Mouse (Mus musculus) skeletal muscle tissue, adult 2 months (tissue): ENCODE measurements at regions not wholly inside any gene's neighbourhood (a gene's known extent, or its start where the extent isn't known, plus 50 kb on each side); places are given as distances from the start of the nearest gene placed in this dataset.
A peak's percentile ranks its signal among the peaks of the same experiment; 100 is the strongest.

Experiments
- DNase-seq: peaks from one replicate; pipeline ENCODE4 v3.0.0-alpha.2; 2012; ENCODE audit warnings: low read depth, low spot score

DNA sequence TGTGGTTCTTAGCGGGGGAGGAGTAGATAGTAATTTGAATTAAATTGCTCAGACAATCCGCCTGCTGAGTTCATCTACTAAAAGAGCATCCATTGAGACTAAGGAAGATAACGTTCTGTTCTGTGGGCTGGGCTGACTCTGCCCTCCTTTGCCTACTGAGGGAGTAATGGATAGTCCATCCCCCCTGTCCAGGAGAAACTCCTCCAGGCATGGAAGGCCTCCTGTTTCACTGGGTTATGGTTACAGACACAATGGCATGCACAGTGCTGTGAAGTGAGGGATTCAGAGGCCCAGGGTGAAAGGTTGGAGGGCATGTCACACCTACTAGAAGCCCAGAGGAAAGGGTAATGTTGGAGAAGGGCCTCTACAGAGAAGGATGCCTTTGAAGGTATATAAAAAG is 287.2 kb upstream of the Xrcc4 start:
- DNase-seq, result no peak

DNA sequence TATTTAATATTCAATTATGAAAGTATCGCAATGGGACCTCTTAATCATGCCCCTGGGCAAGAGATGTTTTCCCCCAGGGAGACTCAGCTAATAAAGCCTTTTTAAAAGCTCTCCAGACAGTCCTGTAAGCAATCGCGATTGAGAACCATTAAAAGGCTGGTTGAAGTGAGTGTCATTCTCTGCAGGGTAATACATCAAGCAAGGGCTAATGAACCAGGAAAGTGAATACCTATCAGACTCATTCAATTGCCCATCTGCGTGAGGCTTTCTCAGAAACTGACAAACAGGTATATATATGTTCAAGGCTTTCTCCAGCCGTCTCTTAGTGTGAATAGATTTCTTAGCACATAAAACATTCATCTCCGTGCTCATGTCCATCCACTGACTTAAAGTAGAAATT is 286.8 kb upstream of the Xrcc4 start:
- DNase-seq, result no peak

DNA sequence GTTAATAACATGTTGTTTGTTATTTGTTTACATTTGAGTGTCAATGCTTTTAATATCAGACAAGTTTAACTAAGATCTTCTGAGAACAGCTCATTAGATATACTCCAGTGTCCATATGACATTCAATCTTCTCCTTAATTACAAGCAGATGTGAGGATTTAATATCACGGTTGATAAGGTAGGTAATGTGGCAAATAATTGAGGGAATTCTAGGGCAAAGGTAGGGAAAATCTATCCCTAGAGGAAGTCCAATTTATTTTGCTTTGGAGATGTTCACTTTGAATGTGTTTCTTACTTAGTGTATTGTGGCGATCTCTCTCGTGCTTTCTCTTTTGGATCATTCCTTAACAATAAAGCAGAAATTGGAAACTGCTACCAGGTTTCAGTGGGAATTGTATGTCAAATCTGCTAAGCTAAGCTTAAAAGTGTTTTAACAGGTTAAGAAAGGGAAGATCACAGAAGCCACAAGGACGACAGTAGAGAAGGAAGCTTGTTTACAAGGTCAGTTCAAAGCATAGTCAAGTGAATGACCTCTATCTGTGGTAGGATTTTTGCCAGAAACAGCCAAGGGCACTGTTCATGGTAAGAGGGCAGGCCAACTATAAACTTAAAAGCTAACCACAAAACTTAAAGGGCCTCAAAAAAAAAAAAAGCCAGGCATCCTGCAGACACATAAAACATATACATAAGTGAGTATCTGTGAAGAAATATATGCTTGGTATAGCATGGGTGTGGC is 282.2 kb upstream of the Xrcc4 start:
- DNase-seq, result no peak

DNA sequence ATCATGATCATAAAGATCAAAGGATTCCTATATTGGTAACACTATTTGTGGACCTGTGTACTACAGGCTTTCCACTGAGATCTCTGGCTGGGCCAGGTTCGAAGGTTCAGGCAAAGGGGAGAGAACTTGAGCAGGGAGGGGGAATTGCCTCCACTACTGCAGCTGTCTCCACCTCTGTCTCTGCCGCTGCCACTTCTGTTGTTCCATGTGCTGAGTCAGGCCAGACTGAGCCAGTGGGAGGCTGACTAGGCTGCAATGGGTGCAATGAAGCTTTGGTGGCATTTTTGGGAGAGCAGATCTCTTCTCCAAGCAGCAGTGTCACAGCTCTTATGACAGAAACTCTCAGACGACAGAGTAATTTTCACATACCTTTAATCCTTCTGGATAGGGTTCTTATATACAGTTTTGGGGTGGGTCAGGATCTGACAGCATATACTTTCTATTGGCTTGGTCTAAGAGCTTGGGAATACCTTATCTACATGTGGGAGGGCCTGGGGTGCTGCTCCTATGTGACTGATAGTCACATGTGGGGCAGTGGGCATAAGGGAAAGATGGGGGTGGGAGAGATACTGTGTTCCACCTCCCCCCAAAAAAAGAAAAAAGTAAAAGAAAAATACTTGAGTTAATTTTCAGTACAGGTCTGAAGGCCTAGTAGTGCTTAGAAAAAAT is 281.5 kb upstream of the Xrcc4 start:
- no peak for DNase-seq

DNA sequence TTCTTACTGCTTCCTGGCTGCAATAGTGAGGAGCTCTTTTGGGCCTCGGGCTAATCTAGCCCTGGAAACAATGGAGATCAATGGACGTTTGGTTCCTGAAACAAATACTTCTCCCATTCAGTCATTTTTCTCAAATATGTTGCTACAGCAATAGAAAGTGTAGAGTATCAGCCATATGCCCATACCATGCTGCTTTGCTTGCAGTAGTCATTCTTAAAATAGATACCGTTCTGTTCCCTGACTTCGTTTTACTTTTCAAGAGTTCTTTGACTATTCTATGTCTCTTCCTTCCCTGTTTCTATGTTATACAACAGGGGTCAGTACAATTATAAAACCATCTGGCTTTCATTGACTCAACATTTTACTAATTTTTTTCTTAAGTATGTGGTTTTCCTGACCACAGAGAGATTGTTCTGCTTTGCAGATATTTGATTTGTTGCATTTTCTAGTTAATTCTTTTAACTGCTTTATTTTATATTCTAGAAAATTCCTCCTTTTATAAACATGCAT is 275.2 kb upstream of the Xrcc4 start:
- DNase-seq, result no peak

DNA sequence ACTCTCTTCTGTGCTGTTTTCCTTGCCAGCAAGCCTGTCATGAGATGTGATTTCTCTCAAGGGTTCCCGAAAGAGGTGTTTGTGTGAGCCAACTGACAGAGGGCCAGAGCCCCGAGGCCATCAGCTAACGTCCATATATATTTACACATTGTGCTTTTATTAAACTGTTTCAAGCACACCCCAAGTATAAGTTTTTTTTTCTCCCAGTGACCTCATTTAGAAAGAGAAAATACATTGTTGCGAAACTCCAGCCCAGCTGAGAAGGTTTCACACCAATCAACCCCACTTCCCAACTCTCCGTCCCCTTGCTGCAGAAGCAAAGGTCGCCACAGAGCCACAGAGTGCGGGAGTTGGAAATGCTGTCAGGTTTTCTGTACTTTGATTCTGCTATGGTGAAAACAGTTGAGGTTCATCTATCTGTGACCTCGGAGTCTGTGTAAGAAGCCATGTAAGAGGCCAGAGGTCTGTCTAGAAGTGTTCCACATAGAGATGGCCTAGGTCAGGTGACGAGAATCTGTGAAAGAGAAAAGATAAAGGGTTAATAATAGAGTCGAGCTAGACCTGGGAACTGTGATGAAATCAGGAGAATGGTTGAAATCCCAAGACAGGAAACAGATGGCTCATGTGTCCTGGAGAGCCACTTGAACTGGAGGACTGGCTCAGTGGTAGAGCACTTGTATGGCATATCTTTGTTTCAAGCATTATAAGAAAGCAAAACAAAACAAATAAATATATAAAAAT is 270.6 kb upstream of the Xrcc4 start:
- DNase-seq, result peak; percentile 4

DNA sequence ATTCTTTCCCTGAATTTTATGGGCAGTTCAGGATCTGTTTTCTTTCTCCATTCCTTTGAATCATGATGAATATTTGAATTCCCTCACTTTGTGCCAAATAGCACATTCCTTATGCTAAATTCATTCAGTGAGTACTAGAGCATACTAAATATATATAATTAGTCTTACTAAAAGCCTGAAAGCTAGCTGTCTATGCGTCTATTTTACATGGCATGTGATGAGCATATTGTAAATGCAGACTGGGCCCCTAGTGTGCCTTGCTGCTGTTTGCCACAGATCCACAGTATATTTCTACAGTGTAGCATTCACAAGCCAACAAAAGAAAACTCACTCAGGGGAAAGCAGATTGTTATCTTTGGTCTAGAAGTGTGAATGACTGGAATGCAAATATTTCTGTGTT is 268.7 kb upstream of the Xrcc4 start:
- DNase-seq, result no peak

DNA sequence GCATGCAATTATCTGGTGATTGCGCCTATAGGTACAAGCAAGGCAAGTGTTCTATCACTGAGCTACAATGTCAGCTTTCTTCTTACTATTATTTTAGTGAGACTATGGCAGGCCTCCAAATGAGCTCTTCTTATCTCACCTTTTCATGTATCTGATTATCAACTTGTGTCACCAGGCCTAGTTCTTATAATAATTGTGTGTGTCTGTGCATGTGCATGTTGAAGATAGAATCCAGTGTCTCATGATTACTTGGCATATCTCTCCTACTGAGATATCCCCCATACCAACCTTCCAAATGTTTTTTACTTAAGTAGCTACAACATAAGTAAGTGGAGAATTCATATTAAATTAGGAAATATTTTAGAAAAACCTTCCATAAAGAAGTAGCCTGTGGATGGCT is 266.2 kb upstream of the Xrcc4 start:
- no peak for DNase-seq

DNA sequence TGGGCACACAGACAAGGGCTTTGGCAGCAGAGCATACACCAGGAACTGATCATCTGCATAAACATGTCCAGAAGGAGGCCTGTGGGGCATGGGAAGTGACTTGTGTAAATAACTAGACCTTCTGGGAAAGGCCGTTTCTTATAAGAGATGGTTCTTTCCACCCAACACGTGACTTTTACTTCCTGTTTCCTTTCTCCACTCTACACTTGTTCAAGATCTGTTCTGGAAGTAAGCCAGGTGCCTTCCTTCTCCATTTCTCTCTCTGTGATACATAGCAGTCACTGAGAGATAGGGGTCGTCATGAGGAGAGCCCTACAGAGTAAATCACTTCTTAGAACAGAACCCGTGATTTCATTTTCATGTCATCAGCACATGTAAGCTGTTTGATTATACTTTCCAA is 253.4 kb upstream of the Xrcc4 start:
- DNase-seq, result no peak

DNA sequence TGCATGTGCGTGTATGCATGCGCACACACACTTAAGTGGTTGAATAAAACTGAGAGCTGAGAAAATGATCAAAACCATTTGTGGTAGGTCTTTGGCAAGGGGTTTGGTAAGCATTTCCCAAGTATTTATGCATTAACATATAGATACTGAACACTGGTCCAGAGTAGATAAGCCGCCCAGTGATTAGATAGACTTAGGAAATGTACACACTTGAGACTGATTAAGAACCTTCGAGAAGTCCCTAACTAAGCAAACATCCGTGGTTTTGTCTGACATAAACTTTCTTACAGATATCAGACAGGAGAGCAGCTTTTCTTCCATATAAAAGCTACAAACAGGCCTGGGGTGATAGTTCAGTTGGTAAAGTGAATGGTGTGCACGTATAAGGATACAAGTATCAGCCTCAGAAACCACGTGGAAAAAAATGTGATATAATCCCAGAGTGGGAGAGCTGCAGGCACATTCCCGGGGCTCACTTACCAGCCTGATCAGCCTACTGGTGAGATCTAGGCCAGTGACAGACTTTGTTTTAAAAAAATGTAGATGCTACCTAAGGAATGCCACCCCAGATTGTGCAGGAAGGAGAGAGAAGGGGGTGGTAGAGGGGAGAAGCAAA is 252.3 kb upstream of the Xrcc4 start:
- no peak for DNase-seq

DNA sequence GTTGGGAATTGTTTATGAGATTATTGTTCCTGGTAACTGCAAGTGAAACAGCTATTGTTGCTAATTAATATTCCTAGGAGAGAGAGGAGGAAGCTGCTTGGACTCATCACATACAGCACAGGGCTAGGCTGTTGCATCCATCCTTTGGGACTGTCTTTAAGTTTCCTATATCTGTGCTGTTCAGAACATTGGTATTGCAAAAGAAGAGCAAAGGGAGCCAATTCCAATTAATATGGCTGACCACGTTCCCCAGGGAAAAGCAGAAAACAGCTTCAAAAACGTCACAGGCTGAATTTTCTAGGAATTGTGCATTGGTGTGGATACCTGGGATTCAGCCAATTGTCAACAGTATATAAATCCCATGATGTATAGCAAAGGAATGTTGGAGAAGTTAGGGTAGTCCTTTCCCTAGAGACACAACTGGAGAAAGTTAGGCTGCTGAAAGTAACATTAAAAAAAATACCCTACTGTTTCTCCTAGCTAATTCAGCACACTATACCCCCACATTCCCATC is 251.3 kb upstream of the Xrcc4 start:
- DNase-seq, result no peak

DNA sequence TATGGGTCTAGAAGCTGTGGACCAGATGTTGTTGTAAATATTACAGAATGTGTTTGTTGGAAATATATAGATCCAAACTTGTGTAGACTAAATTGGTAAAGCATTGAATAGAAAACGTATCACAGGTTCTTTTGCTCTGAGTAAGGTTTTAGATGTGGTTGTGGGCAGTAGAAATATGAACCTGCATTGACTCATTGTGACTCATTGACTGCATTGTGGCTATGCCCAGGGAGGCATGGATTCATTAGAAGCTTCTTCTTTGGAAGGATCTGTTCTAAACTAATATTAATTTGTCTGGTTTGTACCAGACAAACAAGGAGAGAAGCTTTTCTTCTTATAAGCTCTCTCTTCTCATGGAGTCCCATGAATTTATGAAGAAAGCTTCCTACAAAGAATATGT is 248.2 kb upstream of the Xrcc4 start:
- DNase-seq, result no peak

DNA sequence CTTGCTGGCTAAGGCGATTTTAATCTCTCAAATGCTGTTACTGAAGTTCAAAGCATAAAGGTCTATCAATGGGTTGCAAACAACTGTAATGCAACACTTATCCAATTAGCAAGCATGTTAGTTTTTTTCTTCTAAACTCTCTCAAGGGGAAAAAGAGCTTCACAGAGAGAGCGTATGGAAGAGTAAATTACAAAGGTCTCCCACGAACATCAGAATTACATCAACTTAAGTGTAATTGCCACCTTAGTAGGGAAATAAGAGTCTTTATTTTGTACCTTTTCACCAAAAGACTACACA is 246.3 kb upstream of the Xrcc4 start:
- DNase-seq, result no peak

DNA sequence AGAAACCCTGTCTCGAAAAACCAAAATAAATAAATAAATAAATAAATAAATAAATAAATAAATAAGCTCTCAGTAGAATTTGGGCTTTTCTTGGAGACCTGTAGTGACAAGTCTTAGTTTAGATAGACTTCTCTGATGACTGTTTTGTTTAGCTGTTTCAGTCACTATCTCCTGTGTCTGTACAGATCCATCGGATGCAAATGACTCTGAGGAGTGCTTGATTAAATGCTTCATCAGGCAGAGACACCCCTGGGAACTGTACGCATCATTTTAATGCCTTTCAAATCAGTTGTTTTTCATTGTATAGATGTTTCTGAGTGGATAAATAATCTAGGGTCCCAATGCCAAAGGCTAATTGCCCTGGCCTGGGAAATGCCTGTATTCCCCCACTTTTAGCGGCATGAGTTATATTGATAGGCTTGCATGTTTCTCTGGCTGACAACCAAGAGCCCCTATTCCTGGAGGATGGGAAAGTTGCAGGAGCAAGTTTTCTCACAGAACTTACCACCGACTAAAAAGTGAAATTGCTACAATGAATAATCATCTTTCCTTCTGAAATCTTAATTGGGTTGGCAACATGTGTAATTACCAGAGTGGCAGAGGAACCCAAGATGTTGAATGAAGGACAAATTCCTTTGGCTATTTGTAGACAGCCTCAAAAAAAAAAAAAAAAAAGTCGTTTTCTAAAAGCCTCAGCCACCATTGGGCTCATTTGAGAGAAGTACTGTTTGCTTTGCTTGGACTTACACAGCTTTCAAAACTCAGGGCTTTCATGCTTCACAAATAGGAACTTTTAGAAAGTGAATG is 245.7 kb upstream of the Xrcc4 start:
- DNase-seq, result no peak

DNA sequence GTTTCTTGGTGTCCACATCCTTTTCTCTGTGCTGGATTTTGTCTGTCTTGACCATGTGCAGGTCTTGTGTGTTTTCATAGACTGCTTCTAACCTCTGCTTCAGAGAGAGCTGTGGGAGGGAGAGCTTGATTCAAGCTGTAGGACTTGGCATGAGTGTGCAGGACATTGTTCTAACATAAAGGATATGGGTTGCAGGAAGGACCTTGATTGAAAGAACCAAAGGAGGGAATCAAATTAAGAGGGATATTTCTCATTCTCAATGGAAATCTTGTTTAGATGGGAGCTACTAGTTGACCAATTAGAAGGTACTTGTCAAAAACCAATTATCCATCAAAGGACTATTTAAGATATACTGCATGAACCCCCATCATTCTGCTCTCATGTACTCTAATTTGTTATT is 244.9 kb upstream of the Xrcc4 start:
- DNase-seq, result no peak

DNA sequence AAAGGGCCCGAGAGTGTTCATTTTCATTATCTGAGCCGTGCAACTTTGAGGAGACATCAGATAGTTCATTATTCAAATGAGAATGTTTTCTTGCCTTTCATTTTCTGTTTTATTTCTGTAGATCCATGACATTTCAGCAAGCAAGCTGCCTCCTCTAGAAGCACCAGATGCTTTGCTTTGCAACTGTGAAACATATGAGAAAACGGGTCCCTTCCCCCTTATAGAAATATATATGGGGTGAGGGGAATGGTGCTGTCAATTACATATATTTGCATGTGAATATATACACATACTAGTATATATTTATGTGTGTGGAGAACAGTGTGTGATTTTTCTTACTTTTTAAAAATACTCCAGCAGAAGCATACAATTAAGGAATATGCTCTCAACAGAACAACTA is 235.8 kb upstream of the Xrcc4 start:
- DNase-seq, result no peak

DNA sequence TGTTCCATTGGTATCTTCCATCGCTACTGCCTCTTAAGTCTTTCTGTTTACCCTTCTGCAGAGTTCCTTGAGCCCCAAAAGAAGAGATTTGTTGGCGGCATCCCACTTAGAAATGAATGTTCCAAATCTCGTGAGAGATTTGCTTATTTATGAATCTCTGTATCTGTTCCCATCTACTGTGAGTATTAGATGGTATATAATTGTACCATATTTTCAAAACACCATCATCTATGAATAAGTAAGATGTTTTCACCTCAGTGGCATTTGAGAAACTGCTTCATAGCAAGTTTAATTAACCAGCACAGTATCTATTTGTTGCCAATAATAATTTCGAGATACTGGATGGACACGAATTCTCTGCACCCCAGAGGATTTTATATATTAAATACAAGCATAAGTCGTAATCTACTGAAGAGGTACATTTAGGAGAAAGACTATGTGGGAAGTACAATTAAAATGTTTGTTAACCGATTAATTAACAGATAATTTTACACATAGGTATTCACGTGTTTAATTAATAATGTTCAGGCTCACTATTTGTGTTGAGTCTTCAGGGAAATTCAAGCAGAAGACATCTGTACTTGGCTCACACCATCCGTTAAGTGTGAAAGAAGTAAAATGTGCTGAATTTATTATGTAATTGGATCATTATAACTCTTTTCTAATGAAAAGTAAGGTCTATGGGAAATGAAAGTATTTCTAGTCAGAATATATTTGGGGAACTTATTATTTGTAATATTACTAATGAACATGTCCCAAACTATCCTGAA is 224.0 kb upstream of the Xrcc4 start:
- no peak for DNase-seq

DNA sequence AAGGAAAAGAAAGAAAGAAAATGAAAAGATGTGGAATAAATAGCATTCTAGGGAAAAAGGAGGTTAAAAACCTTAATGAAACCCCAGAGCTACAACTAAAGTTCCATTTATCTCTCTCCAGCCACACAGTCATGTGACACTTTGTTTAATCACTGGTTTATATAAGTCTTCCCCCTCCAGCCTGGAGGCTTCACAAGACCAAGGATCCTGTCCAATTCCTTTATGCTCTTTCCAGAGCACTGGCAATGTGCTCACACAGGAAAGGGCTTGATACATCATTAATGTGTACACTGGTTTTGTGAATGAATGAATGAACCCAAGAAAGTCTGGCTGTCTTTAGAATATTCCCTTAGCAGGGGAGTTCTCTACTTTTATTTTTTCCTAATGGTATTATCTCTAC is 221.1 kb upstream of the Xrcc4 start:
- DNase-seq, result no peak

DNA sequence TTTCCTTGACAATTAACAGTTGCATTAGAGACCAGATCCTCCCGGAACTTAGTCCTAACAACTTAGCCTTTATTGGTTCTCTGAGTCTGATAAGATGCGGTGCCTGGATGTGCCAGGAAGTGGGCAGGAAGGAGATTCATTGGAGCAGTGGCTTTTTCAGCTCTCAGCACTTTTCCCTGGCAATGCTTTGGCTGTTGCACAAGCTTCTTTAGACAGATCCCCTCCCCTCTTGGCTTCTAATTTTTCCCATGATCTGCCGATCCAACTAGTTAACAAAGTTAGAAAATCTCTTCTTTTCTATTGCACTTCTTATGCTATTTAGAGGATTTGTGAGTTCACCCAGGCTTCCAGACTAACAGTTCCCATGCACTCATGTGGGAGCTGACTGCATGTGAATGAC is 211.1 kb upstream of the Xrcc4 start:
- DNase-seq, result no peak

DNA sequence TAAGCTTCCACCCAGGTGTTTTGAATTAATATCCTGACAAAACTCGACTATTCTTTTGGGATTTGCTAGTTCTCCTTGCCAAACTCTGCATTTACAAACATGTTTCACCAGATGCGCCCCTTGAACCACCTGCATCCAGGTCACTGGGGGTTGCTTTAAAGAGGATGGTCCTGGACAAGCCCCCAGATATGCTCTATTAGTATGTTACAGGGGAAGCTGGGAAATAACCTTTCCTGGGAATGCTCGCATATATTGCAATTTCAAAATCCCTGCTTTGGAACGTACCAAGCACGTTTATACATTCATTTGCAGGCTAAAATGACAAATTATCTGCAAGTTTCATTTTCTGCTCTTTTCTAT is 205.2 kb upstream of the Xrcc4 start:
- no peak for DNase-seq
